Mouse (Mus musculus) bone marrow macrophage, adult 2 months (primary cell): Measurements from ENCODE around the gene Gsta4.

Source experiments
- CTCF ChIP-seq: IDR thresholded peaks from 2 replicates; pipeline ENCODE4 v1.5.1; 2012; ENCODE audit warnings: low read depth, mild to moderate bottlenecking, low read length, moderate library complexity
- POLR2A ChIP-seq: IDR thresholded peaks from 2 replicates; pipeline ENCODE4 v1.6.1; 2012; ENCODE audit warnings: mild to moderate bottlenecking, low read depth, low read length, borderline replicate concordance

DNA sequence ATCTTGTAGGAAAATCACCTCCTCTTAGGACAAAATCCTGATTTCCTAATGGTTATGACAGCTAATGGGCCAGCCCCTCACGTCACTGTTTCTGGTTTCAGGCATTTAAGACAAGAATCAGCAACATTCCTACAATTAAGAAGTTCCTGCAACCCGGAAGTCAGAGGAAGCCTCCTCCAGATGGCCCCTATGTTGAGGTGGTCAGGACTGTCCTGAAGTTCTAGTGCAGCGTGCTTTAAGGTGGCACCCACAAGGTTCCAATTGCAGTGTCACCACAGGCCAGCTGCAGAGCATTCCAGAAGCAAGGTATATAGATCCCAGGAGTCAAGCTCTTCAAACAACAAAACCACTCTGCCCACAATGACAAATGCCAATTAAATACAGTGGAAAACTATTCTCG is 26.4 kb downstream of the Gsta4 start:
- no peak for TF ChIP-seq CTCF
- no peak for TF ChIP-seq POLR2A
